Mouse (Mus musculus) MEL (cell line): ENCODE measurements at regions not wholly inside any gene's neighbourhood (a gene's known extent, or its start where the extent isn't known, plus 50 kb on each side); places are given as distances from the start of the nearest gene placed in this dataset.

ENCODE experiments used
- DNase-seq: peaks from one replicate; pipeline ENCODE4 v3.0.0; 2011; ENCODE audit warnings: low read depth, low spot score
- H3K27ac ChIP-seq: 2 replicates; pipeline ENCODE4 v1.5.1; 2012; ENCODE audit warnings: low read depth, mild to moderate bottlenecking, control low read depth, low read length, moderate library complexity; ENCODE audit not compliant: control insufficient read depth
- H3K27me3 ChIP-seq, 2 experiments: fragments of 150-350 bp in 1 of 2; sonication (generic) in 1 of 2; 2 replicates each; pipeline ENCODE4 v1.6.1; 2012; ENCODE audit warnings: low read length in 2 of 2, mild to moderate bottlenecking in 2 of 2, improper control_type of control experiment in 1 of 2, moderate library complexity in 1 of 2; ENCODE audit not compliant: insufficient read depth in 2 of 2, control insufficient read depth in 1 of 2
- H3K36me3 ChIP-seq, 2 experiments: 2 replicates each; pipeline ENCODE4 v1.6.1; 2012 to 2014; ENCODE audit warnings: low read length in 2 of 2, improper control_type of control experiment in 1 of 2, inconsistent platforms in 1 of 2, mild to moderate bottlenecking in 1 of 2; ENCODE audit not compliant: insufficient read depth in 2 of 2, control insufficient read depth in 1 of 2
- H3K4me1 ChIP-seq, 2 experiments: fragments of 150-350 bp in 1 of 2; sonication (generic) in 1 of 2; 2 replicates each; pipeline ENCODE4 v1.6.1; 2012; ENCODE audit warnings: low read length in 2 of 2, improper control_type of control experiment in 1 of 2, mild to moderate bottlenecking in 1 of 2; ENCODE audit not compliant: insufficient read depth in 2 of 2, control insufficient read depth in 1 of 2
- H3K4me3 ChIP-seq, 2 experiments: fragments of 150-350 bp in 1 of 2; sonication (generic) in 1 of 2; 2 replicates each; pipeline ENCODE4 v1.5.1; 2012; ENCODE audit warnings: low read depth in 2 of 2, low read length in 2 of 2, mild to moderate bottlenecking in 2 of 2, moderate library complexity in 2 of 2, control low read depth in 1 of 2, improper control_type of control experiment in 1 of 2; ENCODE audit not compliant: control insufficient read depth in 1 of 2, insufficient read depth in 1 of 2
- H3K79me2 ChIP-seq: 2 replicates; pipeline ENCODE4 v1.6.1; 2012; ENCODE audit warnings: mild to moderate bottlenecking, low read length, moderate library complexity; ENCODE audit not compliant: control insufficient read depth, poor library complexity, insufficient read depth
- H3K9ac ChIP-seq: 2 replicates; pipeline ENCODE4 v1.6.1; 2012; ENCODE audit warnings: low read depth, mild to moderate bottlenecking, control low read depth, low read length, moderate library complexity; ENCODE audit not compliant: control insufficient read depth, poor library complexity, severe bottlenecking
- H3K9me3 ChIP-seq: fragments of 150-350 bp; sonication (generic); replicated peaks from 2 replicates; pipeline ENCODE4 v1.6.1; 2012; ENCODE audit warnings: mild to moderate bottlenecking, low read length, improper control_type of control experiment, moderate library complexity; ENCODE audit not compliant: insufficient read depth
- BHLHE40 ChIP-seq: IDR thresholded peaks from 2 replicates; pipeline ENCODE4 v1.6.1; 2012; ENCODE audit warnings: low read depth, mild to moderate bottlenecking, inconsistent platforms, low read length, improper control_type of control experiment, borderline replicate concordance
- CHD1 ChIP-seq: IDR thresholded peaks from 2 replicates; pipeline ENCODE4 v1.6.1; 2012; ENCODE audit warnings: low read depth, mild to moderate bottlenecking, inconsistent platforms, low read length, improper control_type of control experiment
- CHD2 ChIP-seq: IDR thresholded peaks from 2 replicates; pipeline ENCODE4 v1.6.1; 2011; ENCODE audit warnings: low read length, improper control_type of control experiment
- EP300 ChIP-seq, 2 experiments: IDR thresholded peaks; 2 replicates each; pipeline ENCODE4 v1.6.1; 2011; ENCODE audit warnings: improper control_type of control experiment in 2 of 2, low read length in 2 of 2, low read depth in 1 of 2, mild to moderate bottlenecking in 1 of 2
- ETS1 ChIP-seq: IDR thresholded peaks from 2 replicates; pipeline ENCODE4 v1.6.1; 2012; ENCODE audit warnings: low read depth, mild to moderate bottlenecking, inconsistent platforms, low read length, improper control_type of control experiment, moderate library complexity
- HCFC1 ChIP-seq: IDR thresholded peaks from 2 replicates; pipeline ENCODE4 v1.6.1; 2012; ENCODE audit warnings: low read depth, mild to moderate bottlenecking, inconsistent platforms, low read length, improper control_type of control experiment, moderate library complexity
- KAT2A ChIP-seq: conservative IDR thresholded peaks from 2 replicates; pipeline ENCODE4 v1.6.1; 2012; ENCODE audit warnings: low read depth, low read length, improper control_type of control experiment, inconsistent platforms
- MEF2A ChIP-seq: IDR thresholded peaks from 2 replicates; pipeline ENCODE4 v1.6.1; 2014; ENCODE audit warnings: low read depth, mild to moderate bottlenecking, inconsistent platforms, low read length, improper control_type of control experiment; ENCODE audit not compliant: poor library complexity, insufficient replicate concordance, severe bottlenecking; ENCODE audit errors: extremely low read depth
- MXI1 ChIP-seq: IDR thresholded peaks from 2 replicates; pipeline ENCODE4 v1.6.1; 2011; ENCODE audit warnings: mild to moderate bottlenecking, low read depth, low read length, improper control_type of control experiment
- NELFE ChIP-seq: IDR thresholded peaks from 2 replicates; pipeline ENCODE4 v1.6.1; 2011; ENCODE audit warnings: low read depth, low read length, improper control_type of control experiment
- NRF1 ChIP-seq: IDR thresholded peaks from 2 replicates; pipeline ENCODE4 v1.6.1; 2014; ENCODE audit warnings: low read depth, mild to moderate bottlenecking, inconsistent platforms, low read length, improper control_type of control experiment, moderate library complexity; ENCODE audit not compliant: poor library complexity, insufficient read depth, severe bottlenecking
- POLR2A ChIP-seq, 2 experiments: IDR thresholded peaks; 2 replicates each; pipeline ENCODE4 v1.6.1; 2011 to 2012; ENCODE audit warnings: low read length in 2 of 2, mild to moderate bottlenecking in 2 of 2, control low read depth in 1 of 2, improper control_type of control experiment in 1 of 2, low read depth in 1 of 2, moderate library complexity in 1 of 2; ENCODE audit not compliant: control insufficient read depth in 1 of 2, insufficient read depth in 1 of 2, poor library complexity in 1 of 2
- RAD21 ChIP-seq: IDR thresholded peaks from 2 replicates; pipeline ENCODE4 v1.6.1; 2011; ENCODE audit warnings: mild to moderate bottlenecking, low read depth, low read length, improper control_type of control experiment
- TAL1 ChIP-seq: IDR thresholded peaks from 2 replicates; pipeline ENCODE4 v1.6.1; 2012; ENCODE audit warnings: mild to moderate bottlenecking, inconsistent platforms, low read length, moderate library complexity, mixed read lengths
- TCF12 ChIP-seq: IDR thresholded peaks from 2 replicates; pipeline ENCODE4 v1.6.1; 2014; ENCODE audit warnings: low read depth, mild to moderate bottlenecking, inconsistent platforms, low read length, improper control_type of control experiment, moderate library complexity
- USF2 ChIP-seq, 2 experiments: IDR thresholded peaks; 2 replicates each; pipeline ENCODE4 v1.6.1; 2011 to 2012; ENCODE audit warnings: improper control_type of control experiment in 2 of 2, low read length in 2 of 2, borderline replicate concordance in 1 of 2, inconsistent platforms in 1 of 2, low read depth in 1 of 2, mild to moderate bottlenecking in 1 of 2; ENCODE audit not compliant: insufficient read depth in 1 of 2
- ZC3H11A ChIP-seq: IDR thresholded peaks from 2 replicates; pipeline ENCODE4 v1.6.1; 2012; ENCODE audit warnings: low read depth, mild to moderate bottlenecking, inconsistent platforms, low read length, improper control_type of control experiment
- ZKSCAN1 ChIP-seq: IDR thresholded peaks from 2 replicates; pipeline ENCODE4 v1.6.1; 2012; ENCODE audit warnings: low read depth, mild to moderate bottlenecking, inconsistent platforms, low read length, improper control_type of control experiment, moderate library complexity
- ZMIZ1 ChIP-seq: IDR thresholded peaks from 2 replicates; pipeline ENCODE4 v1.6.1; 2012; ENCODE audit warnings: low read depth, mild to moderate bottlenecking, inconsistent platforms, low read length, improper control_type of control experiment, moderate library complexity
- ZNF384 ChIP-seq: IDR thresholded peaks from 2 replicates; pipeline ENCODE4 v1.6.1; 2012; ENCODE audit warnings: low read depth, mild to moderate bottlenecking, inconsistent platforms, low read length, improper control_type of control experiment

- Histone ChIP-seq H3K9ac (no peak overlapping the region), H3K27ac (no peak overlapping the region), H3K4me1 (no peaks in the 10 kb centered on the region), H3K4me3 (no peak overlapping the region), H3K27me3 (no peaks in the 10 kb centered on the region; a peak in 1 of 4 replicates), H3K36me3 (no peaks in the 10 kb centered on the region), H3K79me2 (no peaks in the 10 kb centered on the region; the same call in 1 of the 2 replicates), H3K9me3 (no peaks in the 10 kb centered on the region)
- TF ChIP-seq ETS1 (no peak), POLR2A (IDR thresholded peaks at IDR 0.05; ENCODE audit: control insufficient read depth in 1 of 2, insufficient read depth in 1 of 2, low read depth in 1 of 2, low read length in 2 of 2, poor library complexity in 1 of 2) (no peak), MEF2A (no peak), HCFC1 (no peak), ZC3H11A (no peak), MXI1 (no peak), EP300 (IDR thresholded peaks at IDR 0.05; ENCODE audit: low read depth in 1 of 2, low read length in 2 of 2) (no peak), ZKSCAN1 (no peak), ZNF384 (no peak), USF2 (IDR thresholded peaks at IDR 0.05; ENCODE audit: borderline replicate concordance in 1 of 2, insufficient read depth in 1 of 2, low read depth in 1 of 2, low read length in 2 of 2) (no peak), RAD21 (no peak), BHLHE40 (no peak)
- DNase-seq, result no peak
Measured at GRCm38 (mm10) chr3:41497771-41498170, 57.8 kb upstream of the Jade1 start.

GRCm38 (mm10) chr3:41496931-41497710 is 58.4 kb upstream of the Jade1 start:
- no peak for TF ChIP-seq ZC3H11A
- TF ChIP-seq TAL1, result no peak
- TF ChIP-seq ETS1, result no peak
- no peak for TF ChIP-seq CHD2
- no peak for TF ChIP-seq ZNF384
- no peak for TF ChIP-seq NELFE
- TF ChIP-seq TCF12, result no peak
- no peak for TF ChIP-seq CHD1
- no peak for TF ChIP-seq ZMIZ1
- TF ChIP-seq KAT2A, result no peak
- TF ChIP-seq MXI1, result no peak
- no peak for TF ChIP-seq NRF1
- no peak for TF ChIP-seq BHLHE40
- TF ChIP-seq ZKSCAN1, result no peak
- Histone ChIP-seq H3K9me3 (no peaks in the 10 kb centered on the region), H3K79me2 (peaks cover 2% of the 10 kb centered on the region; the same call in 1 of the 2 replicates), H3K9ac (no peak overlapping the region), H3K27me3 (no peaks in the 10 kb centered on the region; a peak in 1 of 4 replicates), H3K4me1 (peaks cover 0 to 2% of the 10 kb centered on the region in 2 experiments; a peak in 1 of 4 replicates), H3K36me3 (peaks cover 0 to 3% of the 10 kb centered on the region in 2 experiments; a peak in 2 of 4 replicates), H3K4me3 (no peak overlapping the region), H3K27ac (no peak overlapping the region)
- no peak for DNase-seq
